Mouse (Mus musculus) lung, embryonic 16.5 days (tissue): ENCODE measurements around the gene Nol4l. TPM values are rescaled to one million over a fixed set of nuclear protein-coding genes. Genes with fewer than 3 reads are reported as not detected.
A peak's percentile ranks its signal among the peaks of the same experiment; 100 is the strongest.

Experiments
- ATAC-seq: fragments of 200-750 bp; cut with Nextera tagmentation; 2 replicates; pipeline ENCODE4 v1.8.0; 2017; ENCODE audit warnings: low read depth, mild to moderate bottlenecking, moderate library complexity
- H3K27ac ChIP-seq: fragments of 300-500 bp; sonication (generic); 2 replicates; pipeline ENCODE4 v1.5.1; 2014; ENCODE audit warnings: mild to moderate bottlenecking, control low read depth, low read length
- H3K27me3 ChIP-seq: fragments of 300-500 bp; sonication (generic); 2 replicates; pipeline ENCODE4 v1.6.1; 2014; ENCODE audit warnings: low read depth, low read length, mixed read lengths; ENCODE audit not compliant: control insufficient read depth, insufficient read depth
- H3K36me3 ChIP-seq: fragments of 300-500 bp; sonication (generic); 2 replicates; pipeline ENCODE4 v1.6.1; 2014; ENCODE audit warnings: low read length; ENCODE audit not compliant: control insufficient read depth, insufficient read depth
- H3K4me1 ChIP-seq: fragments of 300-500 bp; sonication (generic); replicated peaks from 2 replicates; pipeline ENCODE4 v1.6.1; 2014; ENCODE audit warnings: low read length, mixed read lengths; ENCODE audit not compliant: control insufficient read depth, insufficient read depth
- H3K4me2 ChIP-seq: fragments of 300-500 bp; sonication (generic); 2 replicates; pipeline ENCODE4 v1.6.1; 2014; ENCODE audit warnings: low read depth, low read length, control low read depth
- H3K4me3 ChIP-seq: fragments of 300-500 bp; sonication (generic); 2 replicates; pipeline ENCODE4 v1.5.1; 2014; ENCODE audit warnings: mild to moderate bottlenecking, low read length, control low read depth
- H3K9ac ChIP-seq: fragments of 300-500 bp; sonication (generic); 2 replicates; pipeline ENCODE4 v1.6.1; 2014; ENCODE audit warnings: low read length, control low read depth
- H3K9me3 ChIP-seq: fragments of 300-500 bp; sonication (generic); 2 replicates; pipeline ENCODE4 v1.6.1; 2016; ENCODE audit warnings: low read length; ENCODE audit not compliant: control insufficient read depth
- WGBS: fragments of 180-500 bp; shearing (Covaris S2); extraction: QIAGEN DNeasy Blood & Tissue Kit; methylation state at CpG from one replicate; pipeline ENCODE4 v1.1.7; 2014; 5-methylcytosine and 5-hydroxymethylcytosine counted together
- polyA plus RNA-seq: library from polyadenylated mRNA; unstranded; fragments of >200 nt; fragmentation: Nextera tagmentation; extraction: Ambion mirVana; gene quantifications from 2 replicates; pipeline ENCODE4 v1.2.1, GENCODE M21; 2015

Nol4l gene
- polyA plus RNA-seq, 1 experiment from 2014 or later = 8.9 TPM

DNA sequence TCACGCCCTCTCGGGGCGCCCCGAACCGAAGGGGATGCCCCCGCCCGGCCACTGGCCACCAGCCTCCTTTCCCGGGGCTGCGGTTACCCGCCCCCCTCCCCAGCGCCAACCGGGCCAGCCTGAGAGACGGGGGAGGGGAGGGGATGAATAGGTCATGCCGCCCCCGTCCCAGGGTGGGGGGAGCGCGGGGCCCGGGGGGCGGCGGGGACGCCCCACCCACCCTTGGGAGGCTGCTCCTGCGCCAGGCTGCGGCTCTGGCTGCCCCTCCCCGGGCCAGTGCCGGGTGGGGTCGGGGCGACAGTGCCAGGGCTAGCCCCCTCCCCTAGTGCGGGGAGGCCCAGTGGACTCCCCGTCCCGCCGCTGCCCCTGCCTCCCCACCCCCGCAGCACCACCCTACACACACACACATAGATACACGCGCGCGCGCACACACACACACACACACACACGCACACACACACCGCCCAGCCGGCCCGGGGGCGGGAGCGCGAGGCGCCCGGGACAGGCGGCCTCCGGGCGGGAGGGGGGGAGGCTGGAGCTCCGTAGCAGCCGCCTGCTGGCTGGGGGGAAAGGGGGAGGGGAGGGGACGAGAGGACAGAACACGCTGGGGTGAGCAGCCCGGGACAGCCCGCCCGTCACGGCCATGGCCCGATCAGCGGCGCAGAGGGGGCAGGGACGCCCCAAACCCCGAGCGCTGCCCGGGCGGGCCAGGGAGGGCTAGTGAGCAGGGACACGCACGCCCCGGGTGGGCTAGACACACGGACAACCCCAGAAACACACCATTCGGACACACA, 1.0 kb downstream of the Nol4l start:
- H3K9ac ChIP-seq = peak overlapping the region; percentile 71
- peak; percentile 36 for ATAC-seq
- peak overlapping the region; percentile 36 for H3K27ac ChIP-seq
- H3K4me1 ChIP-seq = peaks cover 18% of the 10 kb centered on the region
- H3K27me3 ChIP-seq = peaks cover 16% of the 10 kb centered on the region
- no peaks in the 10 kb centered on the region for H3K36me3 ChIP-seq
- H3K4me3 ChIP-seq = peak overlapping the region; percentile 61
- H3K9me3 ChIP-seq = no peaks in the 10 kb centered on the region
- WGBS = 0% methylated on average over 18 of the region's 70 CpGs
- H3K4me2 ChIP-seq = peak overlapping the region; percentile 100

DNA sequence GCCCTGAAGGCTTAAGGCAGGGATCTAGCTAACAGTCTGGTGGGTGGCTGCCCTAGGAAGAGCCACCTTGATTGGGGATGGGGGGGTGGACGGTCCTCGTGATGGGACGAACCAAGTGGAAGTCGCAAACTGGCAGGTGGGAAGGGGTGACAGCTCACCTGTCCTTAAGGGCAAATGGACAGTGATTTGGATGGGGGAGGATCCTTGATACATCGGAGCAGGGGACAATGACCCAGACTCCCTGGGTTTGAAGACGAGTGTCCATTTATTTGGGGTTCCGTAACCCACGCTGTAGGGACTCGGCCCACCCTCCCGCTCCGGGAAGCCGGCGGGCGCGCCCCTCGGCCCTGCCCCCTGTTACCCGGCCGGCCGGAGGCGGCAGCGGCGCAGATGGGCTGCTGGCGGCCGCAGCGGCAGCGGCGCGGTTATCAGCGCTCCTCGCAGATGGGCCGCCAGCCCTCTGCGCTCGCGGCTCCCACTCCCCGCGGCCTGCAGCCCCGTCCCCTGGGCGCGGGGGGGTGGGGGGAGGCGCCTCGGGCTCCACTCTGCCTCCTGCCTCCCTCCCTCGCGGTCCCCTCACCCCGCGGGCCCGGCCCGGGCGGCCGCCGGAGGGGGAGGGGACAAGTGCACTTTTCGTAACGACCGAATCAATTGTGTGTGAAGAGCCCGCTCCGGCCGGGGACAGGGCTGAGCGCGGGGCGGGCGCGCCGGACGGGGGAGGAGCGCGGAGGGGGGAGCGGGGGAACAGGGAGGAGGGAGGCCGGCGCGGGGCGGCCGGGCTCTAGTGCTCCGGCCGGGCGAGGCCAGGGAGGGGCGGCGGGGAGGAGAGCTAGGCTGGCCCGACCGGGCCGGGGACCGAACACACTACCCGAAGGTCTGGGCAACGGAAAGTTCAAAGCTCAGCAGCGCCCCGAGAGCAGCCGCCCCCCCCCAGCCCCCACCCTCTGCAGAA, 1.9 kb downstream of the Nol4l start:
- Histone ChIP-seq H3K9ac (peak overlapping the region; percentile 71), H3K36me3 (no peaks in the 10 kb centered on the region), H3K4me3 (peak overlapping the region; percentile 61), H3K4me1 (peaks cover 18% of the 10 kb centered on the region), H3K27ac (peak overlapping the region; percentile 36), H3K4me2 (peak overlapping the region; percentile 100), H3K9me3 (no peaks in the 10 kb centered on the region), H3K27me3 (peaks cover 16% of the 10 kb centered on the region)
- 3% methylated on average over 40 of the region's 85 CpGs for WGBS
- ATAC-seq = peak; percentile 75

DNA sequence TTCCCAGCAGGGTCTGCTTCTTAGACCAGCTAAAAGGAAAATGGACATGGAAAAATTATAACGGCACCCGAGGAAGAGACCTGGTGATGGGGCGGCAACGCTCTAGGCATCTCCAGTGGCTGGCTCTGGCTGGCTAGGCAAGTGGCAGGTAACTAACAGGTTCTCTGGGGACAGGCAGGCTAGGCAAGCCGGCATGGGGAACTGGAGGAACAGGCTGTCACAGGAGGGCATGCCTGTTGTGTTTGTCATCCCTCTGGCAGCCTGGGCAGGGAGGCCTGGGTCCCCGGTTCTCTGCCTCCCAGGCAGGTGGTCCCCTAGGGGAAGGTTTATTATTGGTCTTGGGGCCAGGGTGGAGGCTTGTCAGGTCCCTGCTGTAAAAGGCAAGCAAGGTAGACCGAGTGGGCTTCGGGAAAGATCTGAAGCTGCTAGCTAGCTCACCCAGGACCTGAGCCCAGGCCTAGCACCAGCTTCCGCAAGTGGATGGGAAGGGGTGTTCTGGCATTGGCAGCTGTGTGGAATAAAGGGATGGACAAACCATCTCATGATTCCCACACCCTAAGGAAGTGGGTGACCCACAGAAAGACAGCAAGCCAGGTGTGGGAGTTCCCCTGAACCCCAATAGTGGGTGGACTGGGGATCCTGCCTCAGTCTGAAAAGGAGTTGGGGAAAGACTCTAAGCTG, 2.8 kb downstream of the Nol4l start:
- H3K36me3 ChIP-seq = no peaks in the 10 kb centered on the region
- H3K4me1 ChIP-seq = peaks cover 18% of the 10 kb centered on the region
- no peaks in the 10 kb centered on the region for H3K9me3 ChIP-seq
- H3K27me3 ChIP-seq = peaks cover 13% of the 10 kb centered on the region
- no peak overlapping the region for H3K9ac ChIP-seq
- H3K4me2 ChIP-seq = no peak overlapping the region
- H3K27ac ChIP-seq = no peak overlapping the region
- no peak for ATAC-seq
- 54% methylated on average over 9 of the region's 9 CpGs for WGBS
- H3K4me3 ChIP-seq = no peak overlapping the region

DNA sequence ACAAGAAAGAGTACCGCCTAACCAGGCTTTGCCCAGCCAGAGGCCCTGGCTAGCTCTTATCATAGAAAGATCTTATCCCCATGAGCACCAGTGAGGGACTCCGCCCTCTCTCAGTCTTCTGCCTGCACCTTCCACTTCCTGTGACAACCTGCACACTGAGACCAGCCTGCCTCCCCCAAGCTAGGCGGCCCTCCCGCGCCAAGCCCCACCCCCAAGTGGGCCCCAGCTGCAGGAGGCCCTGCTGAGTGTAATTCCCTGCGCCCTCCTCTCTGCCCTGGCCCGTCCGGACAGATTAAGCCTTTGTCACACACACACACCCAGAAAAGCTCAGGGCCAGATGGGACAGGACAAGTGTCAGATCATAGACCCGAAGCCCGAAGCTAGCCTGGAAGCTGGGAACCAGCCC, 3.9 kb downstream of the Nol4l start:
- Histone ChIP-seq H3K4me3 (no peak overlapping the region), H3K4me1 (peaks cover 18% of the 10 kb centered on the region), H3K27ac (no peak overlapping the region), H3K4me2 (no peak overlapping the region), H3K9me3 (no peaks in the 10 kb centered on the region), H3K27me3 (peaks cover 11% of the 10 kb centered on the region), H3K9ac (no peak overlapping the region), H3K36me3 (no peaks in the 10 kb centered on the region)
- peak; percentile 23; the same call in 1 of the 2 replicates for ATAC-seq
- WGBS = 9% methylated on average over 10 of the region's 10 CpGs

DNA sequence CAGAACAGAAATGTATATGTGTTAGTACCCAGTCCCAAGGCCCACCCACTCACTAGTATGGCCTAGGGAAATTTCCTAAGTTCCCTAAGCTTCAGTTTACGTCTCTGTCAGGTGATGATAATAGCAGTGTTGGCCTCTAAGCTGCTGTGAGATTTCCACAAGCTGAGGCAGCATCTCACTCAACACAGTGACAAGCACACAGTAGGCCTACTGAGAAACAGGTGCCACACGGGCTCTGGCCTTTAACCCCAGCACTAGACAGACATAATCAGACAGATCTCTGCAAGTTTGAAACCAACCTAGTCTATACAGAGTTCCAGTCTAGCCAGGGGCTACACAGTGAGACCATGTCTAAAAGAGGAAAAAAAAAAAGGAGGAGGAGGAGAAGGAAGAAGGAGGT, 5.0 kb downstream of the Nol4l start:
- H3K4me3 ChIP-seq = no peak overlapping the region
- ATAC-seq = no peak
- no peak overlapping the region for H3K27ac ChIP-seq
- H3K4me1 ChIP-seq = peaks cover 14% of the 10 kb centered on the region
- no peaks in the 10 kb centered on the region for H3K36me3 ChIP-seq
- H3K4me2 ChIP-seq = no peak overlapping the region
- no peaks in the 10 kb centered on the region for H3K9me3 ChIP-seq
- no peak overlapping the region for H3K9ac ChIP-seq
- peaks cover under 1% of the 10 kb centered on the region for H3K27me3 ChIP-seq
- 69% methylated on average over 2 of the region's 2 CpGs for WGBS

DNA sequence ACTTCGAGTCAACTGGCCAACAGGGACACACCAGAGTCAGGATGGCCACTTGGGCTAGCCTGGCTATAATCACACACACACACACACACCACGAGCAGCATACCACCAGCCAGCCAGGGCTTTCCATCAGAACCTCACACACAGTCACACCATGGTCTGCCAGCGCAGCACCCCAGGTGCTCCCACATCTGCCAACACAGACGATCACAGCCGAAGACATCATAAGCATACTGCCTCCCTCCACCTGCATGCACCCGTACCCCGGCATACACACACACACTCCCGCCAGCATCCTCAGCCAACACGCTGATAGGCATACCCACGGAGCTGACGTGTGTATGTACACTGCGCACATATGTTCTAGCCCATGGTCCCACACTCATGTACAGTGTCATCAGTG, 6.1 kb downstream of the Nol4l start:
- Histone ChIP-seq H3K27ac (no peak overlapping the region), H3K9ac (no peak overlapping the region)
- WGBS = 81% methylated on average over 12 of the region's 12 CpGs

DNA sequence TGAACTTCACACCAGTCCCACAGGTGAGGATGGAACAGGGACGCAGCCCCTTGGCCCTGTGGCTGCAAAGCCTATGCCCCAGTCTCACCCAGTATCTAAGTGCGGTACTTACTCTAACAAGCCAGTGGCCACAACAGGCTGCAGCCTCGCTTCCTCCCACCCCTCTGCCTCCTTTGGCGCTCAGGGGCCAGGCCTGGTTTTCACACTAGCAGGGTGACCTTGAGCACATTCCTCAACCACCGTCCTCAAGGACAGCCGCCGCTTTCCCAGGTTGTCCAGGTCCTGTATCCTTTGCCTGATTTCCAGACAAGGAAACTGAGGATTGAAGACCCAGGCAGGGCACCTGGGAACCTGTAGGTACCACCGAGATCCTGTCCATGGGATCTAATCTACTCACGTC, 6.6 kb downstream of the Nol4l start:
- ATAC-seq = no peak
- H3K27me3 ChIP-seq = no peaks in the 10 kb centered on the region; the same call in 1 of the 2 replicates
- WGBS = 57% methylated on average over 9 of the region's 9 CpGs
- no peak overlapping the region for H3K4me2 ChIP-seq
- H3K4me3 ChIP-seq = no peak overlapping the region
- H3K36me3 ChIP-seq = no peaks in the 10 kb centered on the region
- H3K4me1 ChIP-seq = peaks cover 8% of the 10 kb centered on the region
- no peak overlapping the region for H3K27ac ChIP-seq
- no peaks in the 10 kb centered on the region for H3K9me3 ChIP-seq
- no peak overlapping the region for H3K9ac ChIP-seq

More for the DNA sequence above, 6.1 kb downstream of the Nol4l start:
- H3K36me3 ChIP-seq = no peaks in the 10 kb centered on the region
- ATAC-seq = no peak
- H3K4me1 ChIP-seq = peaks cover 13% of the 10 kb centered on the region
- no peaks in the 10 kb centered on the region for H3K9me3 ChIP-seq
- no peak overlapping the region for H3K4me2 ChIP-seq
- H3K27me3 ChIP-seq = no peaks in the 10 kb centered on the region; the same call in 1 of the 2 replicates
- H3K4me3 ChIP-seq = no peak overlapping the region

DNA sequence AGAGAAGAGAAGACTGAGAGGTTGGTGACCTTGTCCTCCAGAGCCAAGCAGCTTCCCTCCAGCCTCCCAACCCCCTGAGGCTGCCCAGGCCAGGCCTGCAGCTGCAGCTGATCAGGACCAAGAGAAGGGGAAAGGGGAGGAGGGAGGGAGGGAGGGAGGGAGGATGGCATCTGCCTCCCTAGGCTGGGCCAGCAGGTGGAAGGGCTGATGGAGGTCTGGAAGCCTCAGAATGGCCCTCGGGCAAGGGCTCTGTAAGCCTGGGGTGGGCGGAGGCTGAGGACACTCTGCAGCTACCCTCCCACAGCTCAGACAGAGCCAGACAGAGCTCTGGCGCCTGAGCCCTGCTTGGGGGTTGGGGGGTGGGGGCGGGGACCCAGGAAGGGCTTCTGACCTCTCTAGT, 7.5 kb downstream of the Nol4l start:
- Histone ChIP-seq H3K27ac (no peak overlapping the region), H3K4me1 (peaks cover 6% of the 10 kb centered on the region), H3K4me2 (no peak overlapping the region), H3K9me3 (no peaks in the 10 kb centered on the region), H3K27me3 (no peaks in the 10 kb centered on the region), H3K4me3 (no peak overlapping the region), H3K9ac (no peak overlapping the region), H3K36me3 (no peaks in the 10 kb centered on the region)
- ATAC-seq = no peak
- 32% methylated on average over 4 of the region's 4 CpGs for WGBS

DNA sequence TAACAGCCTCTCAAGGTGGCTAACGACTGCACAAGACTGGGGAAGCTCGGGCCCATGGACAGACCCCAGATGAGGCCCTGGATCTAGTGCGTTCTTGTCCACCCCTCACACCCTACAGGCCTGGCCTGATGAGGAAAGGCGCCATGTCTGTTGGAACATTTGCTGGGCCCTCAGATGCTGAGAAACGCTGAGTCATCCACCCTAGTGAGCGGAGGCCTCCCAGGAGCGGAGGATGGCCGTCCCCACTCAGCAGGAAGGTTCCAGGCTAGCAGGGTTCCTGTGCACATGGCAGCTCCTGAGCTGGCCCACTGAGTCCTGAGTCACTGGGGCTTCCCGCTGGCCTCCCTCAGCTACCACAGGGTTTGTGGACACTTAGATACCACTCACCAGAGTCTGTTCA, 9.7 kb downstream of the Nol4l start:
- H3K4me2 ChIP-seq = no peak overlapping the region
- no peaks in the 10 kb centered on the region for H3K27me3 ChIP-seq
- no peak overlapping the region for H3K4me3 ChIP-seq
- no peaks in the 10 kb centered on the region for H3K9me3 ChIP-seq
- H3K4me1 ChIP-seq = no peaks in the 10 kb centered on the region
- no peaks in the 10 kb centered on the region for H3K36me3 ChIP-seq
- H3K9ac ChIP-seq = no peak overlapping the region
- H3K27ac ChIP-seq = no peak overlapping the region
- 73% methylated on average over 9 of the region's 9 CpGs for WGBS
- ATAC-seq = no peak
